Mouse (Mus musculus) hindbrain, embryonic 15.5 days (tissue): ENCODE results near the gene Maml2. TPM values are rescaled to one million over a fixed set of nuclear protein-coding genes. Genes with fewer than 3 reads are reported as not detected.

Source experiments
- ATAC-seq: fragments of 200-750 bp; cut with Nextera tagmentation; 2 replicates; pipeline ENCODE4 v1.8.0; 2017; ENCODE audit warnings: low read depth, moderate number of reproducible peaks, moderate TSS enrichment; ENCODE audit not compliant: low FRiP score
- H3K27ac ChIP-seq: fragments of 300-500 bp; sonication (generic); replicated peaks from 2 replicates; pipeline ENCODE4 v1.5.1; 2015; ENCODE audit warnings: mild to moderate bottlenecking, inconsistent platforms
- H3K27me3 ChIP-seq: fragments of 300-500 bp; sonication (generic); 2 replicates; pipeline ENCODE4 v1.6.1; 2015; ENCODE audit warnings: control low read depth, inconsistent platforms
- H3K36me3 ChIP-seq: fragments of 300-500 bp; sonication (generic); 2 replicates; pipeline ENCODE4 v1.6.1; 2015; ENCODE audit warnings: control low read depth, inconsistent platforms
- H3K4me1 ChIP-seq: fragments of 300-500 bp; sonication (generic); replicated peaks from 2 replicates; pipeline ENCODE4 v1.6.1; 2015; ENCODE audit warnings: control low read depth, inconsistent platforms
- H3K4me2 ChIP-seq: fragments of 300-500 bp; sonication (generic); 2 replicates; pipeline ENCODE4 v1.6.1; 2015; ENCODE audit warnings: moderate library complexity, mild to moderate bottlenecking, inconsistent platforms
- H3K4me3 ChIP-seq: fragments of 300-500 bp; sonication (generic); 2 replicates; pipeline ENCODE4 v1.5.1; 2015; ENCODE audit warnings: mild to moderate bottlenecking, inconsistent platforms
- H3K9ac ChIP-seq: fragments of 300-500 bp; sonication (generic); 2 replicates; pipeline ENCODE4 v1.6.1; 2015; ENCODE audit warnings: inconsistent platforms
- H3K9me3 ChIP-seq: fragments of 300-500 bp; sonication (generic); 2 replicates; pipeline ENCODE4 v1.6.1; 2016; ENCODE audit warnings: control low read depth, inconsistent platforms
- WGBS: fragments of 180-500 bp; shearing (Covaris S2); methylation state at CpG from one replicate; pipeline ENCODE4 v1.1.7; 2015; 5-methylcytosine and 5-hydroxymethylcytosine counted together
- polyA plus RNA-seq: library from polyadenylated mRNA; unstranded; fragments of >200 nt; fragmentation: Nextera tagmentation; extraction: Ambion mirVana; gene quantifications from 2 replicates; pipeline ENCODE4 v1.2.1, GENCODE M21; 2015

Maml2 gene
- polyA plus RNA-seq, 1 experiment from 2014 or later = 11.2 TPM

DNA sequence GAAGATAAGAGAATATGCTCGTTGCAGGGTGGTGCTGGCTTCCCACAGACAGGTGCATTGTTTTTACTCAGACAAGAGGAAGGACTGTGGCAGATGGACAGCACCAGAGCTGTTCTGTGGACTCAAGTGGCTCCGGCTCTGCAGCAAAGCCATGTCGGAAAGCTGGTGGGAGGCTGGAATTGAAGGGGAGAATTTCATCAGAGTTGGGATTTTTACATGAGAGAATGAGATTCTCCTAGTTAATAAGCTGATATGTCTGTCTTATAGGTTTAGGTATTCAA lies 301.5 kb downstream of the Maml2 start:
- H3K4me2 ChIP-seq = no peak overlapping the region
- H3K27me3 ChIP-seq = no peaks in the 10 kb centered on the region
- no peak overlapping the region for H3K4me3 ChIP-seq
- no peak for ATAC-seq
- H3K36me3 ChIP-seq = no peaks in the 10 kb centered on the region
- 73% methylated on average over 3 of the region's 3 CpGs for WGBS
- H3K27ac ChIP-seq = no peak overlapping the region
- no peaks in the 10 kb centered on the region for H3K9me3 ChIP-seq
- no peak overlapping the region for H3K9ac ChIP-seq
- 0 out of 2 replicates have a peak, but pooled peaks cover 6% of the 10 kb centered on the region for H3K4me1 ChIP-seq

DNA sequence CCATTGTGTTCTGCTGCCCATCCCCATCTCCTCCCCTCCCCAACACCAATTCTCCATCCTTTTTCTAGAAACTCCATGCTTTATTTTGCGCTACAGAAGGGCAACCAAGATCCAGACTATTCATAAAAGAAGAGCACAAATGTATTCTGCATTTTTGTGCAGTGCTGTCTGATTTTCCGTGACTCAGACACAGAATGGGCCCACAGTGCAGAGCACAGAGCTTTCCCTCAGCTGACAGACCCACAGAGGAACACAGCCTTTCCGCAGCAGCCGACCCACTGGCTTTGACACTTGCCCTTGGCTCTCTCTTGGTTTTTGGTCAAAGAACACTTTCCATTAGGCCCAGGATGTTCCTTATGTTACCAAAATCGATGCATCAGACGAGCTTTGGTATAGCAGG lies 302.0 kb downstream of the Maml2 start:
- 90% methylated on average over 6 of the region's 6 CpGs for WGBS
- H3K4me3 ChIP-seq = no peak overlapping the region
- H3K9ac ChIP-seq = no peak overlapping the region
- H3K4me1 ChIP-seq = 0 out of 2 replicates have a peak, but pooled peaks cover 6% of the 10 kb centered on the region
- no peaks in the 10 kb centered on the region for H3K36me3 ChIP-seq
- H3K4me2 ChIP-seq = no peak overlapping the region
- H3K27me3 ChIP-seq = no peaks in the 10 kb centered on the region
- H3K27ac ChIP-seq = no peak overlapping the region
- no peak for ATAC-seq
- H3K9me3 ChIP-seq = no peaks in the 10 kb centered on the region

DNA sequence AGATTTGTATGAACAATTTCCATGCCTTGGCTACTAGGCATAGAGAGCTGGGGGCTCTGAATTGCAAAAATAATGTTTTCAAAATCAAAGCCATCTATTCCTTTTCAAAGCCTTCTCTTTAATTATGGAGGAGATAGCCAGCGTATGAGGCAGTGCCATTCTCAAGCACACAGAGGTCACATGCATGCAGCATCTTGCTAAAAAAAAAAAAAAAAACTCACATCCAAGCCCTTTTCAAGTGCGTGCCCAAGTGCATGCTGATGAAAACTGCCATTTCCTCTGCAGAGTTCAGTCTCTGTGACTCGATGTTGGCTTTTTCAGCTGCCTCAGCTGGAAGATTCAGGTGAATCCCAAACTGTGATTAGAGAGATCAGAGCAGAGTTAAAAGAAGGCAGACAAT lies 304.0 kb downstream of the Maml2 start:
- WGBS = 81% methylated on average over 3 of the region's 3 CpGs
- Histone ChIP-seq H3K4me1 (no peaks in the 10 kb centered on the region), H3K27ac (no peak overlapping the region), H3K9ac (no peak overlapping the region), H3K36me3 (no peaks in the 10 kb centered on the region), H3K27me3 (no peaks in the 10 kb centered on the region), H3K9me3 (no peaks in the 10 kb centered on the region), H3K4me3 (no peak overlapping the region), H3K4me2 (no peak overlapping the region)
- no peak for ATAC-seq

DNA sequence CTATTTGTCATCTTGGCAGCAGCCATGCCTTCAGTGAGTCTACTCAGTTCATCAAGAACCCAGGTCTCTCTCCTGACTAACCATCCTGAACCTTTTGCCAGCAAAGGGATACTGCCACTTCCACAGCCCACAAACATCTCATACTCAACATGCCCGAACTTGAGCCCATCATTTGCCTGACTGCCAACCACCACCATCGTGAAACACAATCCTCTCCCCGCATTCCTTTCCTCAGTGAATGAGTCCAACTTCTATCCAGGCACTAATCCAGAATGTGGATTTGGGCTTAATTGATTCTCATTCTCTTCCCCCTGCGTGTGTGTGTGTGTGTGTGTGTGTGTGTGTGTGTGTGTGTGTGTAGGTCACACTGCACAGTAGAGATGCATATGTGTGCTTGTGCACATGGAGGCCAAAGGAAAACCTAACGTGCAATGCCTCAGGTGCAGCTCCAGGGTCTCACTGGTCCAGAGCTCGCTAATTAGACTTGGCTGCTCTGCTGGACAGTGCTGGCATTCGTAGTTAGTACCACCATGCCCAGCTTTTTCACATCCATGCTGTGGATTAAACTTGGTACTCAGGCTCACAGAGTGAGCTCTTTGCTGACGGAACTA lies 305.9 kb downstream of the Maml2 start:
- no peaks in the 10 kb centered on the region for H3K9me3 ChIP-seq
- 83% methylated on average over 8 of the region's 8 CpGs for WGBS

DNA sequence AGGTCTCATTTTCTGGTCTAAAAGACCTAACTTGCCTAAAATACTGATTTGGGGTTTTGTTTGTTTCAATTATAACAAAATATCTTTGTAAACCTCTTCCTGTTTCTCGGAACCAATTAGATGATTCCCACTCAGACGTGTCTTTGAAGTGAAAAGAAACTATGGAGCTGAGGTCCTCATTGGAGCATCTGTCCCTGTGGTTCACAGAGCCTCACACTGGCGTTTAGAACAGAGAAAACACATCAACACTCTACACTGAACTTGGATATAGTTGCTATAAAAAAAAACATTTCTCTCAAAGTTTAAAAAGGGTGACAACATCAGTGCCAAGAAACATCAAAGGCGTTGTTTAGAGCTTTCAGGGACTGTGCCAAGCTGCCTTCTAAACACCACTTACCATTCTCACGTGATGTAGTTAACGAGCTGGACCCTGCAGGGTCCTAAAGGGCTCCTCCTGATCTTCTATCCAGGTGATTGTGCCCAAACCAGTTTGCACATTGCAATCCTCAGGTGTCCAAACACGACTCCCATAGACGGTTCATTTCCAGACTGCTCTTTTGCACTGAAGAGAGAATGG lies 309.9 kb downstream of the Maml2 start:
- Histone ChIP-seq H3K4me3 (no peak overlapping the region), H3K27ac (no peak overlapping the region), H3K36me3 (no peaks in the 10 kb centered on the region), H3K9me3 (no peaks in the 10 kb centered on the region), H3K27me3 (no peaks in the 10 kb centered on the region), H3K4me2 (no peak overlapping the region), H3K4me1 (peaks cover 12% of the 10 kb centered on the region; the same call in 1 of the 2 replicates), H3K9ac (no peak overlapping the region)
- ATAC-seq = no peak
- WGBS = 73% methylated on average over 8 of the region's 8 CpGs

More for the DNA sequence above, 305.9 kb downstream of the Maml2 start:
- no peaks in the 10 kb centered on the region for H3K4me1 ChIP-seq
- H3K9ac ChIP-seq = no peak overlapping the region
- H3K4me2 ChIP-seq = no peak overlapping the region
- H3K36me3 ChIP-seq = no peaks in the 10 kb centered on the region
- ATAC-seq = no peak
- H3K27me3 ChIP-seq = no peaks in the 10 kb centered on the region
- H3K4me3 ChIP-seq = no peak overlapping the region
- no peak overlapping the region for H3K27ac ChIP-seq

DNA sequence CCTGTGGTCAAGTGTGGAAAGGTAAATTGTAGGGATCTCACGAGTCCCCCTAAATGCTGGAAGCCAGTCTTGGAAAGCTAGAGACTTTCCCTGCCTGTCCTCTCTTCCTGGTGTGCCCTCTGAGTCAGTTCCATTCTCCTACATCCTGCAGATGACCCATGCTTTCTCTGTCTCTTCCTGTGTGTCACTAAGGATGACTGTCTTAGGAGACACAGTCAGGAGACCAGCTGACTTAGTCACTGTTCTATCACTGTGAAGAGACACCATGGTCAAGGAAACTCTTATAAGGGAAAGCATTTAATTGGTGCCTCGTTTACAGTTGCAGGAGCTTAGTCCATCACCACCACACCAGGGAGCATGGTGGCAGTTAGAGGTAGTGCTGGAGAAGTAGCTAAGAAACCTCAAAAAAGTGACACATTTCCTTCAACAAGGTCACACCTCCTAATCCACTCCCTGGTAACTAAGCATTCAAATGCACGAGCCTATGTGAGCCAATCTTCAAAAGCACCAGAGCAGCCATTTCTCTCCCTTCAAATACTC lies 310.8 kb downstream of the Maml2 start:
- no peak overlapping the region for H3K4me3 ChIP-seq
- 66% methylated on average over 3 of the region's 3 CpGs for WGBS
- H3K9ac ChIP-seq = no peak overlapping the region
- peaks cover 21% of the 10 kb centered on the region for H3K4me1 ChIP-seq
- no peaks in the 10 kb centered on the region for H3K36me3 ChIP-seq
- no peak overlapping the region for H3K4me2 ChIP-seq
- H3K9me3 ChIP-seq = no peaks in the 10 kb centered on the region
- H3K27me3 ChIP-seq = no peaks in the 10 kb centered on the region
- no peak overlapping the region for H3K27ac ChIP-seq
- no peak for ATAC-seq

DNA sequence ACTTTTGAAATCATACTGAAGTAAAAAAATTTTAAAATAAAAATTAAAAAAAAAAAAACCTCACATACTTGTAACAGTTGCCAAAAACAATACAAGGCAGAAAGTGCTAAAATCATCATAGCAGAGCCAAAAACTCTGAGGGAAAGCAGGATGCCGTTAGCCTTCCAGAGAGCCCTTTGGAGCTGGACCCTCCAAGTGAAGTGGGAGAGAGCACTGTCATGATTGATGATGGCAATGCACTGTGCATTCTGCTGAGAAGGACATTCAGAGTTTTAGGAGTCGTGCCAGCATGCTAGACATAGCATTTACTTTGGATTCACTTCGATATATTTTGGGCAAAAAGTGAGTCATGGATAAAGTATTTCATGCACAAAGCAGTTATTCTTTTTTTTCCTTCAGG lies 313.8 kb downstream of the Maml2 start:
- no peak overlapping the region for H3K4me2 ChIP-seq
- peaks cover 34% of the 10 kb centered on the region for H3K4me1 ChIP-seq
- H3K36me3 ChIP-seq = no peaks in the 10 kb centered on the region
- ATAC-seq = no peak
- WGBS = 59% methylated on average over 3 of the region's 3 CpGs
- no peaks in the 10 kb centered on the region for H3K9me3 ChIP-seq
- H3K27ac ChIP-seq = no peak overlapping the region
- no peak overlapping the region for H3K4me3 ChIP-seq
- no peak overlapping the region for H3K9ac ChIP-seq
- no peaks in the 10 kb centered on the region for H3K27me3 ChIP-seq

DNA sequence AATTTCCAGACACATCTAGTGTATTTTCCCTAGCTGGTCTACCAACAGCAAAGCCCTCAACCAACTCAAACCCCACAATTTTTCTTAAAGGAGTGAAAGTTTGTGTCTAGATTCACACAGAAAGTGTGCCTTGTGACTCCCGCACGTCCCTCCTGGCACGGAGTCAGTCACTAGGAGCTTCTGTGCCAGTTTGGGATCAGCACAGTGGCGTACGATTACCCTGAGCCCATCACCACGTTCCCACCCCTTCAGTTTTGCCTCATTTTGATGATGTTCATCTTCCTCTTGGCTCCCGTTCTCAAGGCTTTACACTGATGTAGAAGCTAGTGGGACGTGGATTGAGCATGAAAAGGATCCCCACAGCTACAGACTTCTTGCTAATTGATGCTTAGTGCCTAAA lies 314.6 kb downstream of the Maml2 start:
- 49% methylated on average over 8 of the region's 8 CpGs for WGBS
- H3K4me1 ChIP-seq = peaks cover 39% of the 10 kb centered on the region
- H3K36me3 ChIP-seq = no peaks in the 10 kb centered on the region
- no peaks in the 10 kb centered on the region for H3K9me3 ChIP-seq
- no peaks in the 10 kb centered on the region for H3K27me3 ChIP-seq
- H3K9ac ChIP-seq = no peak overlapping the region
- H3K4me3 ChIP-seq = no peak overlapping the region
- no peak overlapping the region for H3K4me2 ChIP-seq
- ATAC-seq = no peak
- 0 out of 2 replicates have a peak overlapping the region, but pooled peaks have one; percentile 20 for H3K27ac ChIP-seq

DNA sequence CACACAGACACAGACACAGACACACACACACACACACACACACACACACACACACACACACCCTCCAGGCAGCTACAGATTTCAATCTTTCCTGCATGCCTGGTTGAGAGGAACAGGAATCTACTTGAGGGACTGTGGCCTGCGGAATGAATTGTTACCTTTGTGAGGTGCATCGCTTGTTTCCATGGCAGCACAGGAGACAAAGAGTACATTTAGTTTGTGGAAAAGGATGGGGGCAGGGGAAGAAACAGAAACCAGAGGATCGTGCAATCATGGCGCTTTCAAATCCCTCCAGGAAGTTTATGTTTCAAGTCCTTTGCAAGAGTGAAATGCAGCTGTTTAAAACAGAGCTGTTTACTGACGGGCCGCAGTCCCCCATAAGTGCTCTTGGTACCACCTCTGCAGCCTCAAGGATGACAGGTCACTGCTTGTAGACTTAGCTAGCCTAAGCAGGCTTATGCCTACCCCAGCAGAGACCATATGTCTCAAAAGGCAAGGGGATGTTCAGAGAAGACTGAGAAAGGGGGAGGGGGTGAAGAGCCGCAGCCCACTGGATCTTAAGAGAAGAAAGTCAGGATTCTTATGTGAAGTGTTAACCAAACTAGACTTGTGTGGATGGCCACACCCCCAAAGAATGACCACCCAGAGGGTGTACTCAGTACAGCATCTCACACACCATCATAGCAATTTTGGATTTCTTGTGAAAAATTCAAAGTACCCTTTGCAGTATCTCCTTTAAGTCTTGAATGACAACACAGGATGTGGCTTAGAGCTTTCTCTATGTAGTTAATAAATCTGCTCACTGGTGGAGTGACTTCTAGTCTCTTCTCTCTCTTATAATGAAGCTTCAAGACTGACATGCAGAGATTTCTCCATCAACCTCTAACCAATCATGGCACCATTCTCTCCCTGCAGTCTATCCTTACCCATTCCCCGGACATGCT lies 315.8 kb downstream of the Maml2 start:
- H3K4me2 ChIP-seq = no peak overlapping the region
- peak overlapping the region; percentile 53 for H3K27ac ChIP-seq
- ATAC-seq = peak; percentile 66
- WGBS = 42% methylated on average over 8 of the region's 8 CpGs
- H3K4me3 ChIP-seq = no peak overlapping the region
- H3K27me3 ChIP-seq = no peaks in the 10 kb centered on the region
- no peaks in the 10 kb centered on the region for H3K9me3 ChIP-seq
- no peak overlapping the region for H3K9ac ChIP-seq
- H3K36me3 ChIP-seq = no peaks in the 10 kb centered on the region
- peaks cover 39% of the 10 kb centered on the region for H3K4me1 ChIP-seq

DNA sequence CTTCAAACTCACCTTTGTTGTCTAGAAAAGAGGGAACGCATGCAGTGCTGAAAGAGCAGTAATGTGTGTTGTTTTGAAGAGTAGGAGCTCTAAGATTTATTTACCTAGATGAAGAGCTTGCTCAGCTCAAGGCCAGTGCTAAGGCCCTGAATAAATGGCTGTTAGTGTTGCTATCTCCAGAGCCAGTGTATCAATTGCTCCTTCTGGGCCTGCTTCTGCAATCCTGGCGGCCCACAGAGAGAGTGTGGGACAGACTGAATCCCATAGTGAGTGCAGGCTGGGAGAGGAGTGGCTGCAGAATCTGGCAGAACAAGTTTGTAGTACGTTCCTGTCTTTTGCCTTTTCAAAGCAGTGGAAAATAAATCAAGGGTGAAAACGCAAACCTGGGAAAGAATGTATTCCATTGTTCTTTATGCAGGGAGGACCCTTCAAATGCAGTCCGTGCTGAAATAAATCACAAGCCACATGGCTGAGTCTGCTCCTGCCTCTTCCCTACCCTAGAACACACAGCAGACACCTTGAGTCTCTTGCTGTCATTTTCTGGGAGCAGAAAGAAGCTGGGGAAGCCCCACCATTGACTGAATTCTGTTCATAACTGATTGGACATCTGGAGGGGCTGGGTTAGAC lies 318.7 kb downstream of the Maml2 start:
- H3K27me3 ChIP-seq = no peaks in the 10 kb centered on the region
- H3K9me3 ChIP-seq = no peaks in the 10 kb centered on the region
- 28% methylated on average over 5 of the region's 5 CpGs for WGBS
- H3K27ac ChIP-seq = 0 out of 2 replicates have a peak overlapping the region, but pooled peaks have one; percentile 31
- H3K4me1 ChIP-seq = peaks cover 36% of the 10 kb centered on the region
- H3K4me2 ChIP-seq = no peak overlapping the region
- H3K9ac ChIP-seq = no peak overlapping the region
- H3K36me3 ChIP-seq = no peaks in the 10 kb centered on the region; the same call in 1 of the 2 replicates
- H3K4me3 ChIP-seq = no peak overlapping the region
- ATAC-seq = no peak

DNA sequence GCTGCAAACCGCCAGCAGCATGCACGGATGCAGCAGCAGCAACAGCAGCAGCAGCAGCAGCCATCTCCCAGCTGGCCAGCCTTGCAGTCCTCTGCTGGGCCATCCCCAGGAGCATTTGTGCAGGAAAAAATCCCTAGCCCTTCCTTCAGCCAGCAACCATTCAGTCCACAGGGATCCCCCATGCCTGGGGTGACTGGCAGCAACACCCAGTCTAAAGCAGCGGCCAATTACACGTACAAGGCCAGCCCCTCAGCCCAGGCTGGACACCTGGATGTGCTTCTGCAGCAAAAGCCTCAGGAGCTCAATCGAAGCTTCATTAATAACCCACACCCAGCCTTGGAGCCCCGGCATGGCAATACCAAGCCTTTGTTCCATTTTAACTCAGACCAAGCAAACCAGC lies 323.0 kb downstream of the Maml2 start:
- Histone ChIP-seq H3K4me3 (no peak overlapping the region), H3K27me3 (no peaks in the 10 kb centered on the region), H3K4me2 (no peak overlapping the region), H3K36me3 (no peaks in the 10 kb centered on the region; the same call in 1 of the 2 replicates), H3K27ac (no peak overlapping the region), H3K9ac (no peak overlapping the region), H3K9me3 (no peaks in the 10 kb centered on the region), H3K4me1 (peaks cover 9% of the 10 kb centered on the region)
- WGBS = 70% methylated on average over 6 of the region's 6 CpGs
- ATAC-seq = no peak
